Mouse (Mus musculus) macrophage (primary cell): ENCODE measurements around the gene Gas2l2. TPM values are rescaled to one million over a fixed set of nuclear protein-coding genes. Genes with fewer than 3 reads are reported as not detected.

Source experiments
- H3K27ac ChIP-seq: fragments of 350-480 bp; formaldehyde crosslinking; 2 replicates; pipeline ENCODE4 v1.9.0; 2021
- H3K36me3 ChIP-seq: fragments of 350-480 bp; formaldehyde crosslinking; 2 replicates; pipeline ENCODE4 v1.9.0; 2021; ENCODE audit errors: inconsistent target
- H3K4me3 ChIP-seq: fragments of 350-480 bp; formaldehyde crosslinking; 2 replicates; pipeline ENCODE4 v1.9.0; 2021; ENCODE audit errors: inconsistent target
- H3K79me2 ChIP-seq: fragments of 350-480 bp; formaldehyde crosslinking; 2 replicates; pipeline ENCODE4 v1.9.0; 2021; ENCODE audit errors: inconsistent target
- WGBS: methylation state at CpG from one replicate; pipeline ENCODE4 v1.1.7; 2026; ENCODE audit warnings: inconsistent platforms; ENCODE audit not compliant: missing documents; 5-methylcytosine and 5-hydroxymethylcytosine counted together
- polyA plus RNA-seq: library from polyadenylated mRNA; stranded (reverse); fragments of 250-400 nt; gene quantifications from 3 replicates; pipeline ENCODE4 v1.2.4, GENCODE M21; 2018; ENCODE audit warnings: inconsistent platforms

The Gas2l2 gene
- polyA plus RNA-seq, 1 experiment from 2014 or later: not detected

- H3K79me2 ChIP-seq: no peaks in the 10 kb centered on the region
- no peak overlapping the region for H3K4me3 ChIP-seq
- H3K27ac ChIP-seq: no peak overlapping the region
- peaks cover 75% of the 10 kb centered on the region for H3K36me3 ChIP-seq
- WGBS: 85% methylated on average over 6 of the region's 6 CpGs
Observed at GRCm38 (mm10) chr11:83394802-83395439, 34.3 kb downstream of the Gas2l2 start.

GRCm38 (mm10) chr11:83393062-83393461, 36.2 kb downstream of the Gas2l2 start:
- Histone ChIP-seq H3K79me2 (no peaks in the 10 kb centered on the region), H3K36me3 (peaks cover 82% of the 10 kb centered on the region), H3K27ac (no peak overlapping the region), H3K4me3 (no peak overlapping the region)
- WGBS: 96% methylated on average over 4 of the region's 4 CpGs

- Histone ChIP-seq H3K4me3 (no peak overlapping the region), H3K36me3 (peaks cover 17% of the 10 kb centered on the region), H3K79me2 (no peaks in the 10 kb centered on the region), H3K27ac (no peak overlapping the region)
- WGBS: 100% methylated on average over 1 of the region's 1 CpGs
Observed at GRCm38 (mm10) chr11:83383532-83383887, 45.7 kb downstream of the Gas2l2 start.

- Histone ChIP-seq H3K36me3 (peaks cover 17% of the 10 kb centered on the region), H3K4me3 (no peak overlapping the region), H3K79me2 (no peaks in the 10 kb centered on the region), H3K27ac (no peak overlapping the region)
- WGBS: 100% methylated on average over 9 of the region's 9 CpGs
Observed at GRCm38 (mm10) chr11:83382876-83383531, 46.3 kb downstream of the Gas2l2 start.

- H3K4me3 ChIP-seq: no peak overlapping the region
- WGBS: 97% methylated on average over 7 of the region's 7 CpGs
- peaks cover 38% of the 10 kb centered on the region for H3K36me3 ChIP-seq
- no peaks in the 10 kb centered on the region for H3K79me2 ChIP-seq
- H3K27ac ChIP-seq: no peak overlapping the region
Observed at GRCm38 (mm10) chr11:83379745-83380341, 49.4 kb downstream of the Gas2l2 start.

Other genes starting within 250 kb of the Gas2l2 start
- gene Slfn3, start 238.1 kb downstream of the Gas2l2 start, polyA plus RNA-seq: 8.3 to 25.1 TPM (median 22.1 TPM) in 3 replicates
- gene Slfn14, start 142.7 kb downstream of the Gas2l2 start, polyA plus RNA-seq: not detected in 3 replicates
- 70.2 to 81.3 TPM (median 77.0 TPM) in 3 replicates for gene Ap2b1, start 130.4 kb downstream of the Gas2l2 start, polyA plus RNA-seq
- gene Pex12, start 126.9 kb downstream of the Gas2l2 start, polyA plus RNA-seq: 6.9 to 7.9 TPM (median 7.7 TPM) in 3 replicates
- gene Rasl10b, start 20.3 kb downstream of the Gas2l2 start, polyA plus RNA-seq: 0.09 TPM in 1 of 3 replicates, not detected in the others
- gene 1700020L24Rik, start 8.2 kb upstream of the Gas2l2 start, polyA plus RNA-seq: 0.26 TPM in 1 of 3 replicates, not detected in the others
- 0.13 to 0.46 TPM (median 0.22 TPM) in 3 replicates for gene Mmp28, start 33.6 kb upstream of the Gas2l2 start, polyA plus RNA-seq
- gene Taf15, start 43.6 kb upstream of the Gas2l2 start, polyA plus RNA-seq: 57.5 to 132 TPM (median 64.8 TPM) in 3 replicates
- 0.34 TPM in 1 of 3 replicates, not detected in the others for gene Heatr9, start 92.7 kb upstream of the Gas2l2 start, polyA plus RNA-seq
- 67.6 to 220 TPM (median 169 TPM) in 3 replicates for gene Ccl5, start 101.1 kb upstream of the Gas2l2 start, polyA plus RNA-seq
- 289 to 625 TPM (median 620 TPM) in 3 replicates for gene Ccl9, start 149.2 kb upstream of the Gas2l2 start, polyA plus RNA-seq
- 508 to 1,107 TPM (median 907 TPM) in 3 replicates for gene Ccl6, start 163.6 kb upstream of the Gas2l2 start, polyA plus RNA-seq
- not detected in 3 replicates for gene Rpl9-ps1, start 216.2 kb upstream of the Gas2l2 start, polyA plus RNA-seq
- gene Ccl3, start 219.9 kb upstream of the Gas2l2 start, polyA plus RNA-seq: 203 to 397 TPM (median 307 TPM) in 3 replicates
- 101 to 412 TPM (median 201 TPM) in 3 replicates for gene Ccl4, start 233.1 kb upstream of the Gas2l2 start, polyA plus RNA-seq